Mouse (Mus musculus) cerebellum, adult 9-10 months (tissue): ENCODE data around the gene Olfr1085.
"Not testable (repeated sequence)": the region's sequence is repeated elsewhere in the genome, so short reads cannot be mapped to it uniquely, and the experiment has no call there.

Experiments used
- DNase-seq: peaks from one replicate; pipeline ENCODE4 v3.0.0; 2022

Gene Olfr1085

GRCm38 (mm10) chr2:86661919-86662318 is at the start of gene Olfr1085:
Gene Olfr1085, minus strand, starts transcription at chr2:86662019.
- DNase-seq, result no peak

DNA sequence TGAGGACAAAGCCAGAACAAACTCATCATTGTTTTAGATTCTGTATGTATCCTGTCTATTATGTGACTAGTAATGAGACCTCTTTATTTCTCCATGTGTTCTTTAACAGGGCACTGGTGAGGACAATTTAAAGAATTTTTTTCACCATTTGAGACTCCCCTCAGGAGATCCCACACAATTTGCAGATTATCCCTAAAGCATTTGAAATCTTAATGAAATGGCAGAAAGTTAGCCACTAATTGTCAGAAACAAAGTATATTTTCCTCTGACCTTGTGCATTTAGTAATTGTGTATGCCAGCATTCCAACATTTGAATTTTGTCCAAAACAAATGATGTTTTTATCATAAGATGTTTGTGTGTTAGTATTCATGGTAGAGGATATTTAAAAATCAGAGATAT is 36.5 kb upstream of the Olfr1085 start, which contains the start of gene Olfr1087:
Gene Olfr1087 (minus strand): TSS at position 101 of the 400 bp plus-strand sequence.
- no peak for DNase-seq

- no peak for DNase-seq
Measured at GRCm38 (mm10) chr2:86679992-86680391, 18.2 kb upstream of the Olfr1085 start, which contains the start of gene Olfr1086. Gene Olfr1086, minus strand, starts transcription at chr2:86680092.

GRCm38 (mm10) chr2:86639625-86640024 is 22.2 kb downstream of the Olfr1085 start, which contains the start of gene Olfr1084:
Gene Olfr1084, minus strand, starts transcription at chr2:86639725.
- not testable (repeated sequence) for DNase-seq
